Mouse (Mus musculus) heart, postnatal 0 days (tissue): ENCODE measurements around the gene Prkn.

Experiments
- CTCF ChIP-seq: IDR thresholded peaks from 2 replicates; pipeline ENCODE4 v1.5.1; 2016; ENCODE audit warnings: antibody characterized with exemption, control low read depth, low read depth
- EP300 ChIP-seq: IDR thresholded peaks from 2 replicates; pipeline ENCODE4 v1.6.1; 2016; ENCODE audit warnings: antibody characterized with exemption, low read depth

GRCm38 (mm10) chr17:11637642-11638041 is 797.5 kb downstream of the Prkn start:
- no peak for TF ChIP-seq CTCF
- TF ChIP-seq EP300, result no peak
